In genomic region chr9:90125416-90126099, GRCm38 (mm10) we compare ENCODE assay signal across 8 mouse cellular contexts. TPM values are rescaled to one million over a fixed set of nuclear protein-coding genes. Genes with fewer than 3 reads are reported as not detected.
DNase-seq lines count a peak whose midpoint lies in the region; ATAC-seq and TF ChIP-seq lines count a peak whose summit lies in the region.

No protein-coding gene starts in this region.

- no peak for DNase-seq in gastrocnemius, adult 2 months
- no peak for DNase-seq in gastrocnemius, postnatal 4 days (ENCODE audit: low spot score in 2 of 2)
- peak; percentile 53 for DNase-seq in A20 (ENCODE audit: low read depth, low spot score)
- DNase-seq in adrenal gland, postnatal 10 days: no peak
- no peak for DNase-seq in urinary bladder, postnatal 4 days (ENCODE audit: low spot score in 2 of 2)
- no peak for DNase-seq in testis, postnatal 14 days (ENCODE audit: low spot score)

- intact Hi-C loops in gastrocnemius, adult 2 months (cut with DNase I): no loop called here

- TF ChIP-seq CTCF in gastrocnemius, adult 2 months (IDR thresholded peaks at IDR 0.05): no peak

- H3K9ac ChIP-seq in forebrain, embryonic 12.5 days: no peak overlapping the region
- H3K9ac ChIP-seq in liver, embryonic 12.5 days: peak overlapping the region; percentile 57

- 11% methylated on average over 7 of the region's 7 CpGs for WGBS in forebrain, embryonic 12.5 days
- 16% methylated on average over 7 of the region's 7 CpGs for WGBS in liver, embryonic 12.5 days (ENCODE audit: insufficient replicate concordance)

- H3K36me3 ChIP-seq in forebrain, embryonic 12.5 days (replicated peaks): no peaks in the 10 kb centered on the region
- H3K36me3 ChIP-seq in liver, embryonic 12.5 days: no peaks in the 10 kb centered on the region

- no peak for ATAC-seq in forebrain, embryonic 12.5 days (ENCODE audit: low FRiP score)
- ATAC-seq in liver, embryonic 12.5 days: no peak

- H3K9me3 ChIP-seq in forebrain, embryonic 12.5 days: no peaks in the 10 kb centered on the region
- H3K9me3 ChIP-seq in liver, embryonic 12.5 days (replicated peaks): no peaks in the 10 kb centered on the region

- peak overlapping the region; percentile 81 for H3K4me3 ChIP-seq in gastrocnemius, adult 2 months
- H3K4me3 ChIP-seq in forebrain, embryonic 12.5 days (replicated peaks): peak overlapping the region; percentile 4
- H3K4me3 ChIP-seq in liver, embryonic 12.5 days: peak overlapping the region; percentile 54

- H3K4me1 ChIP-seq in forebrain, embryonic 12.5 days: no peaks in the 10 kb centered on the region; the same call in 1 of the 2 replicates
- peaks cover 18% of the 10 kb centered on the region for H3K4me1 ChIP-seq in liver, embryonic 12.5 days

- peak overlapping the region; percentile 34 for H3K4me2 ChIP-seq in forebrain, embryonic 12.5 days
- peak overlapping the region; percentile 63 for H3K4me2 ChIP-seq in liver, embryonic 12.5 days

- H3K27me3 ChIP-seq in forebrain, embryonic 12.5 days: no peaks in the 10 kb centered on the region
- H3K27me3 ChIP-seq in liver, embryonic 12.5 days (replicated peaks): no peaks in the 10 kb centered on the region

- peak overlapping the region; percentile 63 for H3K27ac ChIP-seq in gastrocnemius, adult 2 months
- no peak overlapping the region for H3K27ac ChIP-seq in forebrain, embryonic 12.5 days
- peak overlapping the region; percentile 52; the same call in 1 of the 2 replicates for H3K27ac ChIP-seq in liver, embryonic 12.5 days

RNA-seq across cellular contexts. Expression of gene Morf4l1, which starts 11.0 kb away (rescaled TPM):
- 100 to 1,000 TPM; 189 to 208 TPM for total RNA-seq in gastrocnemius, adult 2 months (2021)
- total RNA-seq in gastrocnemius, postnatal 4 days (2021): 100 to 1,000 TPM; 264 to 265 TPM
- polyA plus RNA-seq in forebrain, embryonic 12.5 days (2016; fragmentation: Nextera tagmentation; extraction: Ambion mirVana): 497 and 513 TPM in 2 replicates
- polyA plus RNA-seq in liver, embryonic 12.5 days (2016; fragmentation: Nextera tagmentation; extraction: Ambion mirVana): 179 and 180 TPM in 2 replicates
- total RNA-seq in adrenal gland, postnatal 10 days (2021): 100 to 1,000 TPM; 279 to 288 TPM

RNA-seq across cellular contexts. Expression of gene Adamts7, which starts 37.3 kb away (rescaled TPM):
- under 1 TPM; 0.41 to 0.59 TPM for total RNA-seq in gastrocnemius, adult 2 months (2021)
- total RNA-seq in gastrocnemius, postnatal 4 days (2021): 10 to 100 TPM; 13.2 to 15.5 TPM
- 19.9 and 21.7 TPM in 2 replicates for polyA plus RNA-seq in forebrain, embryonic 12.5 days (2016; fragmentation: Nextera tagmentation; extraction: Ambion mirVana)
- polyA plus RNA-seq in liver, embryonic 12.5 days (2016; fragmentation: Nextera tagmentation; extraction: Ambion mirVana): 1.4 and 1.5 TPM in 2 replicates
- 10 to 100 TPM in 1 of 2 experiments, 1 to 10 TPM in 1; 8.4 to 10.7 TPM for total RNA-seq in adrenal gland, postnatal 10 days (2021)

Comparison
In these comparisons a context has a peak if more than half of its experiments do, and no peak if none do; other contexts are left out.
1. RNA of gene Adamts7, which starts 37.3 kb away (total RNA-seq): 13.2 to 15.5 TPM in gastrocnemius, postnatal 4 days and 8.4 to 10.7 TPM in adrenal gland, postnatal 10 days; 0.41 to 0.59 TPM in gastrocnemius, adult 2 months; every median in the first group is over 4 times any median in the second.
2. H3K4me3 ChIP-seq: peak in every context shown above with its lines; median percentile 81 in gastrocnemius, adult 2 months; 54 in liver, embryonic 12.5 days; 4 in forebrain, embryonic 12.5 days.